Mouse (Mus musculus) hindbrain, postnatal 0 days (tissue): ENCODE results near the gene Prpf8. TPM values are rescaled to one million over a fixed set of nuclear protein-coding genes. Genes with fewer than 3 reads are reported as not detected.

ENCODE experiments used
- ATAC-seq: fragments of 200-750 bp; cut with Nextera tagmentation; 2 replicates; pipeline ENCODE4 v1.8.0; 2017; ENCODE audit warnings: mild to moderate bottlenecking, moderate TSS enrichment, moderate library complexity
- DNase-seq: peaks from one replicate; pipeline ENCODE4 v3.0.0-alpha.2; 2015; ENCODE audit warnings: low spot score
- H3K27ac ChIP-seq: fragments of 300-500 bp; sonication (generic); 2 replicates; pipeline ENCODE4 v1.5.1; 2014; ENCODE audit warnings: mild to moderate bottlenecking
- H3K27me3 ChIP-seq: fragments of 300-500 bp; sonication (generic); 2 replicates; pipeline ENCODE4 v1.6.1; 2014; ENCODE audit warnings: low read length, mixed read lengths; ENCODE audit not compliant: insufficient read depth
- H3K36me3 ChIP-seq: fragments of 300-500 bp; sonication (generic); 2 replicates; pipeline ENCODE4 v1.6.1; 2014; ENCODE audit warnings: low read length, mixed read lengths; ENCODE audit not compliant: insufficient read depth
- H3K4me1 ChIP-seq: fragments of 300-500 bp; sonication (generic); 2 replicates; pipeline ENCODE4 v1.6.1; 2014; ENCODE audit warnings: antibody characterized with exemption, low read length, mixed read lengths; ENCODE audit not compliant: insufficient read depth
- H3K4me2 ChIP-seq: fragments of 300-500 bp; sonication (generic); 2 replicates; pipeline ENCODE4 v1.6.1; 2014; ENCODE audit warnings: low read depth, mild to moderate bottlenecking, low read length, moderate library complexity, mixed read lengths
- H3K4me3 ChIP-seq: fragments of 300-500 bp; sonication (generic); 2 replicates; pipeline ENCODE4 v1.5.1; 2014; ENCODE audit warnings: low read length
- H3K9ac ChIP-seq: fragments of 300-500 bp; sonication (generic); replicated peaks from 2 replicates; pipeline ENCODE4 v1.6.1; 2014; ENCODE audit warnings: mild to moderate bottlenecking, low read length, moderate library complexity, mixed read lengths
- H3K9me3 ChIP-seq: fragments of 300-500 bp; sonication (generic); 2 replicates; pipeline ENCODE4 v1.6.1; 2016; ENCODE audit warnings: low read length, mixed read lengths
- CTCF ChIP-seq: IDR thresholded peaks from 2 replicates; pipeline ENCODE4 v1.5.1; 2016; ENCODE audit warnings: antibody characterized with exemption, control low read depth, low read depth
- WGBS: fragments of 180-500 bp; shearing (Covaris S2); extraction: QIAGEN DNeasy Blood & Tissue Kit; methylation state at CpG from one replicate; pipeline ENCODE4 v1.1.7; 2014; 5-methylcytosine and 5-hydroxymethylcytosine counted together
- polyA plus RNA-seq: library from polyadenylated mRNA; unstranded; fragments of >200 nt; fragmentation: Nextera tagmentation; extraction: Ambion mirVana; gene quantifications from 2 replicates; pipeline ENCODE4 v1.2.1, GENCODE M21; 2015
- total RNA-seq: library from RNA; depleted of rRNA; stranded (reverse); fragments of >200 nt; gene quantifications from 2 replicates; pipeline ENCODE4 v1.2.3, GENCODE M21; 2014

The Prpf8 gene
- total and polyA plus RNA-seq, 2 experiments from 2014 or later, result 29.4 to 118 TPM

GRCm38 (mm10) chr11:75509741-75510626, 23.4 kb downstream of the Prpf8 start, which contains the start of gene Rilp:
TSS of gene Rilp (plus strand) at chr11:75510094.
- Histone ChIP-seq H3K9me3 (no peaks in the 10 kb centered on the region), H3K27me3 (no peaks in the 10 kb centered on the region), H3K27ac (peak within 1 kb of the TSS; percentile 87), H3K9ac (peak within 1 kb of the TSS; percentile 58), H3K4me2 (peak within 1 kb of the TSS; percentile 77), H3K36me3 (peaks cover 44% of the 10 kb centered on the region), H3K4me3 (peak within 1 kb of the TSS; percentile 58), H3K4me1 (peaks cover 9% of the 10 kb centered on the region)
- peak; percentile 41 for TF ChIP-seq CTCF
- WGBS, result 3% methylated on average over 43 of the region's 43 CpGs
- peak; percentile 84 for DNase-seq
- peak; percentile 84 for ATAC-seq

- WGBS, result under 1% methylated on average over 24 of the region's 24 CpGs
- peak overlapping the region; percentile 58 for H3K4me3 ChIP-seq
- peak overlapping the region; percentile 77 for H3K4me2 ChIP-seq
- H3K9ac ChIP-seq, result peak overlapping the region; percentile 58
- no peaks in the 10 kb centered on the region for H3K27me3 ChIP-seq
- peak overlapping the region; percentile 87 for H3K27ac ChIP-seq
- peak; percentile 93 for ATAC-seq
- H3K36me3 ChIP-seq, result peaks cover 39% of the 10 kb centered on the region
- no peaks in the 10 kb centered on the region for H3K9me3 ChIP-seq
- TF ChIP-seq CTCF, result peak; percentile 98
- peaks cover 9% of the 10 kb centered on the region for H3K4me1 ChIP-seq
- peak; percentile 96 for DNase-seq
Observed at GRCm38 (mm10) chr11:75510627-75510993, 24.0 kb downstream of the Prpf8 start.

- peaks cover 9% of the 10 kb centered on the region for H3K4me1 ChIP-seq
- no peaks in the 10 kb centered on the region for H3K27me3 ChIP-seq
- H3K9ac ChIP-seq, result no peak overlapping the region
- H3K36me3 ChIP-seq, result peaks cover 33% of the 10 kb centered on the region
- no peaks in the 10 kb centered on the region for H3K9me3 ChIP-seq
- 78% methylated on average over 6 of the region's 6 CpGs for WGBS
- H3K4me3 ChIP-seq, result no peak overlapping the region
- TF ChIP-seq CTCF, result no peak
- H3K4me2 ChIP-seq, result no peak overlapping the region
- peak overlapping the region; percentile 87; the same call in 1 of the 2 replicates for H3K27ac ChIP-seq
- no peak for DNase-seq
- ATAC-seq, result no peak
Observed at GRCm38 (mm10) chr11:75511213-75511612, 24.6 kb downstream of the Prpf8 start.

GRCm38 (mm10) chr11:75512301-75513018, 25.8 kb downstream of the Prpf8 start:
- H3K9ac ChIP-seq, result no peak overlapping the region
- DNase-seq (no peak), ATAC-seq (no peak)
- 78% methylated on average over 9 of the region's 9 CpGs for WGBS
- no peaks in the 10 kb centered on the region for H3K27me3 ChIP-seq
- H3K4me1 ChIP-seq, result peaks cover 9% of the 10 kb centered on the region
- TF ChIP-seq CTCF, result no peak
- H3K4me2 ChIP-seq, result no peak overlapping the region
- H3K36me3 ChIP-seq, result peaks cover 25% of the 10 kb centered on the region
- H3K4me3 ChIP-seq, result no peak overlapping the region
- no peaks in the 10 kb centered on the region for H3K9me3 ChIP-seq
- H3K27ac ChIP-seq, result no peak overlapping the region

GRCm38 (mm10) chr11:75513336-75513735, 26.7 kb downstream of the Prpf8 start, which contains the start of gene Scarf1:
TSS of gene Scarf1 (plus strand) at chr11:75513540.
- 56% methylated on average over 8 of the region's 8 CpGs for WGBS
- Histone ChIP-seq H3K36me3 (peaks cover 17% of the 10 kb centered on the region; the same call in 1 of the 2 replicates), H3K27me3 (no peaks in the 10 kb centered on the region), H3K9ac (no peak within 1 kb of the TSS), H3K4me1 (peaks cover 9% of the 10 kb centered on the region), H3K9me3 (no peaks in the 10 kb centered on the region), H3K4me2 (peak within 1 kb of the TSS; percentile 16), H3K27ac (no peak within 1 kb of the TSS), H3K4me3 (no peak within 1 kb of the TSS)
- DNase-seq (no peak), ATAC-seq (no peak)
- no peak for TF ChIP-seq CTCF

GRCm38 (mm10) chr11:75515186-75515585, 28.6 kb downstream of the Prpf8 start:
- no peak for TF ChIP-seq CTCF
- H3K9me3 ChIP-seq, result no peaks in the 10 kb centered on the region
- no peak overlapping the region for H3K9ac ChIP-seq
- peaks cover 3% of the 10 kb centered on the region; the same call in 1 of the 2 replicates for H3K36me3 ChIP-seq
- DNase-seq (no peak), ATAC-seq (no peak)
- no peaks in the 10 kb centered on the region for H3K4me1 ChIP-seq
- H3K27ac ChIP-seq, result no peak overlapping the region
- H3K27me3 ChIP-seq, result no peaks in the 10 kb centered on the region
- WGBS, result 90% methylated on average over 25 of the region's 25 CpGs
- no peak overlapping the region for H3K4me2 ChIP-seq
- no peak overlapping the region for H3K4me3 ChIP-seq
